Mouse (Mus musculus) heart, adult 2 months (tissue): ENCODE data around the gene Map1lc3b. TPM values are rescaled to one million over a fixed set of nuclear protein-coding genes. Genes with fewer than 3 reads are reported as not detected.
A peak's percentile ranks its signal among the peaks of the same experiment; 100 is the strongest.

Experiments
- DNase-seq, 2 experiments: peaks; one replicate each; pipeline ENCODE4 v3.0.0; 2021
- H3K27ac ChIP-seq: fragments of 200-600 bp; 2 replicates; pipeline ENCODE4 v1.8.1; 2022
- H3K27me3 ChIP-seq: fragments of 200-500 bp; 2 replicates; pipeline ENCODE4 v1.6.1; 2012; ENCODE audit warnings: mild to moderate bottlenecking, low read length, inconsistent platforms, mixed read lengths; ENCODE audit not compliant: control insufficient read depth, insufficient read depth
- H3K36me3 ChIP-seq: fragments of 200-500 bp; 2 replicates; pipeline ENCODE4 v1.6.1; 2012; ENCODE audit warnings: low read length, inconsistent platforms; ENCODE audit not compliant: control insufficient read depth, insufficient read depth
- H3K4me1 ChIP-seq: fragments of 200-500 bp; 2 replicates; pipeline ENCODE4 v1.6.1; 2011; ENCODE audit warnings: low read length; ENCODE audit not compliant: control insufficient read depth, insufficient read depth
- H3K4me3 ChIP-seq: fragments of 200-600 bp; 2 replicates; pipeline ENCODE4 v1.8.1; 2022
- H3K79me2 ChIP-seq: fragments of 200-500 bp; replicated peaks from 2 replicates; pipeline ENCODE4 v1.6.1; 2012; ENCODE audit warnings: mild to moderate bottlenecking, inconsistent platforms, low read length, moderate library complexity, mixed read lengths; ENCODE audit not compliant: control insufficient read depth, insufficient read depth
- H3K9ac ChIP-seq: fragments of 200-500 bp; 2 replicates; pipeline ENCODE4 v1.6.1; 2012; ENCODE audit warnings: low read depth, mild to moderate bottlenecking, control low read depth, inconsistent platforms, low read length, mixed read lengths
- CTCF ChIP-seq: fragments of 200-600 bp; IDR thresholded peaks from 2 replicates; pipeline ENCODE4 v1.8.1; 2022; ENCODE audit warnings: antibody characterized with exemption, mild to moderate bottlenecking, moderate library complexity
- EP300 ChIP-seq: fragments of 200-500 bp; IDR thresholded peaks from 2 replicates; pipeline ENCODE4 v1.6.1; 2011; ENCODE audit warnings: low read depth, low read length, control low read depth; ENCODE audit not compliant: insufficient read depth
- POLR2A ChIP-seq: fragments of 200-500 bp; IDR thresholded peaks from 2 replicates; pipeline ENCODE4 v1.6.1; 2011; ENCODE audit warnings: mild to moderate bottlenecking, low read depth, low read length, control low read depth; ENCODE audit not compliant: insufficient read depth
- WGBS: fragments of 180-500 bp; shearing (Covaris S2); methylation state at CpG from one replicate; pipeline ENCODE4 v1.1.7; 2018; 5-methylcytosine and 5-hydroxymethylcytosine counted together
- intact Hi-C: fragments of 180-260 bp; cut with DNase I; formaldehyde crosslinking; loops from one replicate; pipeline ENCODE4 v1.15.1; 2025
- polyA plus RNA-seq: library from polyadenylated mRNA; depleted of rRNA; stranded (reverse); fragments of >200 nt; gene quantifications from 2 replicates; pipeline ENCODE4 v1.2.3, GENCODE M21; 2012
- total RNA-seq, 2 experiments: library from RNA; stranded (reverse); gene quantifications; 2 replicates each; pipeline ENCODE4 v1.2.3; 2021

Gene Map1lc3b
- total and polyA plus RNA-seq, 3 experiments, result 129 to 277 (median 235) TPM

- H3K27me3 ChIP-seq, result no peaks in the 10 kb centered on the region
- H3K79me2 ChIP-seq, result peaks cover 5% of the 10 kb centered on the region; the same call in 1 of the 2 replicates
- WGBS, result 76% methylated on average over 11 of the region's 11 CpGs
- no peak overlapping the region for H3K9ac ChIP-seq
- H3K4me3 ChIP-seq, result no peak overlapping the region
- H3K36me3 ChIP-seq, result no peaks in the 10 kb centered on the region
- no peak for DNase-seq
- no peak overlapping the region for H3K27ac ChIP-seq
- intact Hi-C loops, result no loop called here
- no peak for TF ChIP-seq CTCF
- TF ChIP-seq POLR2A, result no peak
- no peak for TF ChIP-seq EP300
- H3K4me1 ChIP-seq, result peaks cover 9% of the 10 kb centered on the region
These were observed 19.8 kb downstream of the Map1lc3b start for GRCm38 (mm10) chr8:121609916-121610315.

- H3K79me2 ChIP-seq, result peaks cover 9% of the 10 kb centered on the region; the same call in 1 of the 2 replicates
- no peak overlapping the region for H3K4me3 ChIP-seq
- H3K27ac ChIP-seq, result peak overlapping the region; percentile 36; the same call in 1 of the 2 replicates
- no peaks in the 10 kb centered on the region for H3K36me3 ChIP-seq
- TF ChIP-seq CTCF, result no peak
- TF ChIP-seq EP300, result no peak
- no peak for TF ChIP-seq POLR2A
- no peak overlapping the region for H3K9ac ChIP-seq
- intact Hi-C loops, result no loop called here
- H3K27me3 ChIP-seq, result no peaks in the 10 kb centered on the region
- no peak for DNase-seq
- H3K4me1 ChIP-seq, result peaks cover 25% of the 10 kb centered on the region
These were observed 23.3 kb downstream of the Map1lc3b start for GRCm38 (mm10) chr8:121613419-121613818.

- H3K36me3 ChIP-seq, result peaks cover 10% of the 10 kb centered on the region
- peak overlapping the region; percentile 85 for H3K27ac ChIP-seq
- peaks cover 47% of the 10 kb centered on the region for H3K4me1 ChIP-seq
- H3K27me3 ChIP-seq, result no peaks in the 10 kb centered on the region
- 14% methylated on average over 7 of the region's 7 CpGs for WGBS
- intact Hi-C loops, result loop anchor here (1.0 kb wide), 1 partner anchor 48 kb away; no protein-coding TSS in a partner anchor
- H3K4me3 ChIP-seq, result no peak overlapping the region
- peak overlapping the region; percentile 40 for H3K9ac ChIP-seq
- peak; percentile 76 to 86 for DNase-seq
- peaks cover 5% of the 10 kb centered on the region; the same call in 1 of the 2 replicates for H3K79me2 ChIP-seq
- TF ChIP-seq CTCF, result no peak
- peak; percentile 81 for TF ChIP-seq POLR2A
- peak; percentile 98 for TF ChIP-seq EP300
These were observed 29.3 kb downstream of the Map1lc3b start for GRCm38 (mm10) chr8:121619401-121619995.

GRCm38 (mm10) chr8:121620801-121621516 is 30.8 kb downstream of the Map1lc3b start:
- TF ChIP-seq CTCF, result no peak
- no peak for TF ChIP-seq POLR2A
- TF ChIP-seq EP300, result no peak
- H3K79me2 ChIP-seq, result peaks cover 8% of the 10 kb centered on the region
- intact Hi-C loops, result no loop called here
- H3K4me1 ChIP-seq, result peaks cover 51% of the 10 kb centered on the region
- WGBS, result 37% methylated on average over 12 of the region's 12 CpGs
- peak overlapping the region; percentile 9; the same call in 1 of the 2 replicates for H3K9ac ChIP-seq
- H3K36me3 ChIP-seq, result peaks cover 10% of the 10 kb centered on the region
- DNase-seq, result peak; percentile 51 to 62
- no peak overlapping the region for H3K4me3 ChIP-seq
- no peaks in the 10 kb centered on the region for H3K27me3 ChIP-seq
- H3K27ac ChIP-seq, result peak overlapping the region; percentile 85

GRCm38 (mm10) chr8:121621879-121622278 is 31.7 kb downstream of the Map1lc3b start:
- no peaks in the 10 kb centered on the region for H3K27me3 ChIP-seq
- WGBS, result 39% methylated on average over 1 of the region's 1 CpGs
- intact Hi-C loops, result loop anchor here (2.0 kb wide), 1 partner anchor 19 kb away; no protein-coding TSS in a partner anchor
- no peak overlapping the region for H3K27ac ChIP-seq
- no peak for DNase-seq
- peaks cover 57% of the 10 kb centered on the region for H3K4me1 ChIP-seq
- H3K9ac ChIP-seq, result no peak overlapping the region
- peaks cover 10% of the 10 kb centered on the region for H3K36me3 ChIP-seq
- H3K79me2 ChIP-seq, result peaks cover 9% of the 10 kb centered on the region
- TF ChIP-seq POLR2A (no peak), CTCF (peak; percentile 66), EP300 (no peak)
- H3K4me3 ChIP-seq, result no peak overlapping the region

- intact Hi-C loops, result loop anchor here (2.0 kb wide), 1 partner anchor 20 kb away; no protein-coding TSS in a partner anchor
- TF ChIP-seq POLR2A (no peak), CTCF (no peak)
- peaks cover 10% of the 10 kb centered on the region for H3K36me3 ChIP-seq
- no peaks in the 10 kb centered on the region for H3K27me3 ChIP-seq
- H3K79me2 ChIP-seq, result peaks cover 7% of the 10 kb centered on the region
- no peak overlapping the region for H3K4me3 ChIP-seq
- no peak overlapping the region for H3K9ac ChIP-seq
- H3K4me1 ChIP-seq, result peaks cover 47% of the 10 kb centered on the region
- no peak overlapping the region for H3K27ac ChIP-seq
- no peak for DNase-seq
- WGBS, result 60% methylated on average over 8 of the region's 8 CpGs
These were observed 32.9 kb downstream of the Map1lc3b start for GRCm38 (mm10) chr8:121623043-121623442.
